Mouse (Mus musculus) embryonic fibroblast, embryonic 13.5 days (primary cell): ENCODE measurements around the gene Spsb3.

Experiments
- CTCF ChIP-seq: IDR thresholded peaks from 2 replicates; pipeline ENCODE4 v1.5.1; 2011; ENCODE audit warnings: mild to moderate bottlenecking, control low read depth, low read length, moderate library complexity, borderline replicate concordance; ENCODE audit not compliant: insufficient read depth
- POLR2A ChIP-seq: IDR thresholded peaks from 2 replicates; pipeline ENCODE4 v1.6.1; 2011; ENCODE audit warnings: low read depth, mild to moderate bottlenecking, control low read depth, low read length, moderate library complexity

- TF ChIP-seq CTCF (no peak), POLR2A (no peak)
Measured at GRCm38 (mm10) chr17:24896993-24897269, 10.5 kb downstream of the Spsb3 start.
